Mouse (Mus musculus) MEL-GATA-1-ER (cell line): ENCODE data around the gene Gm49361.
A peak's percentile ranks its signal among the peaks of the same experiment; 100 is the strongest.
"Not testable (repeated sequence)": the region's sequence is repeated elsewhere in the genome, so short reads cannot be mapped to it uniquely, and the experiment has no call there.

Source experiments
- DNase-seq: peaks from one replicate; pipeline ENCODE4 v3.0.0-alpha.2; 2012; ENCODE audit warnings: low read depth; ENCODE audit errors: extremely low read depth

Gm49361 gene

DNA sequence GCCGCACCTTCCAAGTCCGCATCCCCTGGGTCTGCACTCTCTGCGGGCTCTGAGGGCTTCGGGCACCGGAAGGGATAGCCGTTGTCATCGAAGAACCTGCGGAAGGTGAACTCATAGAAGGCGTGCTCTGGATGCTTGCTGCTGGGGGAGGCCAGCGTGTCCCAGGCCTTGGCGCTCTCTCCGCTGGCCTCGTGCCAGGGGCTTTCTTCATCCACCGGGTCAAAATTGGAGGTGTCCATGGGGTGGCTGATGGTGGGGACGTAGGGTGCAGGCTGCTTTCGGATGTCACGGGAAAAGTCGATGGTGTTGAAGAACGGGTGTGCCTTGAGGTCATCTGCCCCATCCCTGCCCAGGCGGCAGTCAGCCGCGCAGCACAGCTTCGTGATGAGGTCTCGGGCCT is 54.6 kb downstream of the Gm49361 start:
- no peak for DNase-seq

DNA sequence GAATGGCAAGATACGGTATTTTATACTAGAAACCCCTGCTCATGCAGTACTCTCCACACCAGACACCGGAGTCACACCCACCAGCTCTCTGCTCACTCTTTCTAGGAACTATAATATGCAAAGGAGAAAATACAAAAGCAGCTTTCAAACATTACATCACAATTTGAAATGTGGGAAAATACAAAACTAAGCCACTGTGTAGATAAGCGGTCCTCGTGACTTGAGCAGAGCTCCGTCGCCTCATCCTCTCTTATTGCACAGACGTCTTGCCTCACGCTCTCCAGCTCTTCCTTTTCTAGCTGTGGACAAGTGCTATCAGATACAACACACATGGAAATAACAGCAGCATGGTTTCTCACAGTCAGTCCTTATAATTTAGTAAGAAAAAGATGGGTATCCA is 55.2 kb downstream of the Gm49361 start:
- DNase-seq: no peak

GRCm38 (mm10) chr14:57688066-57688465 is 57.8 kb downstream of the Gm49361 start:
- DNase-seq: not testable (repeated sequence)

- no peak for DNase-seq
Measured at GRCm38 (mm10) chr14:57687441-57687840, 58.5 kb downstream of the Gm49361 start.

DNA sequence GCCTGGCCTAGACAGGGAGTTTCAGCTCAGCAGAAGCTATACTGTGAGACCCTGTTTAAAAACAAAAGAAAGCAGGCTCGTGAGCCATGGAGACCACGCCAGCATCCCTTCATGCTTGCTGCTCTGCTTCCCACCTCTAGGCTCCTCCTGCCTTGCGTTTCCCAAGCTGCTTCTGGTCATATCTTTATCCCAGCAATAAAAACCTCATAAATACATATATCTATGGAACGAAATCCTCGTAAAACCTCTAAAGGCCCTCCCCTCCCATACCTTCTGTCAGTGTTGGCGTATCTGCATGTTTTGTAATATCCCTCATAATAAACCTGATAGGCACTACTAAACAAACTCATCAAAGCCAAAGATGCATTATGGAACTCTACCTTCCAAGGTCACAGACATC is 59.3 kb downstream of the Gm49361 start:
- no peak for DNase-seq

GRCm38 (mm10) chr14:57684579-57684978 is 61.3 kb downstream of the Gm49361 start:
- DNase-seq: no peak

GRCm38 (mm10) chr14:57682751-57683150 is 63.2 kb downstream of the Gm49361 start:
- DNase-seq: no peak

- peak; percentile 68 for DNase-seq
Measured at GRCm38 (mm10) chr14:57679958-57680535, 65.9 kb downstream of the Gm49361 start.

DNA sequence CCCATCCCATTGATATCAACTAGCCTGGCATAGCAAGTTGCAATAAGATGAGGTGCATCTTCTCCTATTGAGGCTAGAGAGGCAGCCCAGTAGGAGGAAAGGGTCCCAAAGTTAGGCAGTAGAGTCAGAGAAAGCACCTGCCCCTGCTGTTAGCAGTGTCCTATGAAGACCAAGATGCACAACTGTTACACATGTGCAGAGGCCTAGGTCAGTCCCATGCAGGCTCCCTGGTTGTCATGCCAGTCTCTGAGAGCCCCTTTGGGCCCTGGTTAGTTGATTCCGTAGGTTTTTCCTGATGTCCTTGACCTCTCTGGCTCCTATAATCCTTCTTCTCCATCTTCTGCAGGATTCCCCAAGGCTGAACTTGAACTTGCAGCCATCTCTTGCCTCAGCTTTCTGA is 66.4 kb downstream of the Gm49361 start:
- DNase-seq: no peak

GRCm38 (mm10) chr14:57675481-57675880 is 70.4 kb downstream of the Gm49361 start:
- DNase-seq: no peak

- no peak for DNase-seq
Measured at GRCm38 (mm10) chr14:57665628-57665950, 80.3 kb downstream of the Gm49361 start.

DNA sequence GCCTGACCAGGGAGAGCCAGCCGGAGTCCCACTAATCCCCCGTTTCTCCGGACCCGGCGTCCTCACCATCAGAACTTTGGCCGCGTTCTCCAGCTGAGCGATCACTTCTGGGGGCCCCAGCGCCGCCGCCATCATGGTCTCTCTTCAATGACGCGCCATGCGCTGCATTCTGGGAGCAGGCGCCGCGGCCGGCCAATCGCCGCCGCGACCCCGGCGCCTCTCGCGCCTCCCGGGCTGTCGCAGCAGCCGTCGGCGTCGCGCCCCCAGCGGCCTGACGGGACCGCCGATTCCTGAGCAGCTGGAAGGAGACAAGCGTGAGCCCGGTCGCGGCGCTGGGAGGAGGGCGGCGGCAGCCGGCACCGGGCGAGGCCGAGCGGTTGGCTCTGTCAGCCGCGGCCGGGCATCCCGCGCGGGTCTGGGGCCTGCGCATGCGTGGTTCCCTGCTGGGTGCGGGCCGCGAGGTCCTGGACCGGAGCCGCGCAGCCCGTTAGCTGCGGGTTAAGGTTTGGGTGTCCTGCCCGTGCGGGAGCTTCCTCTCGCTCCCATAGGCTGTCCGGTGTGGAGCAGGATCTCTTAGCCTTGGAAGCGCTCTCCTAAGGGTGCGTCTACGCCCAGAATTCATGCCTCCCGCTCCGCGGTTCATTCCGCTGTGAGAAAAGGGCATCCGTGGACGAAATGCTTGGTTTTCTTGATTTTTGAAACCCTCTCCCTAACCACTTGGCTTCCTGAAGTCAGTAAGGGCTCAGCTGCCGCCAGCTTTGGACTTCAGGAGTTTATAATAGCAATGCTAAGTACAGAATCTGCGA is 80.9 kb downstream of the Gm49361 start, which contains the start of gene Xpo4:
Xpo4 (minus strand) TSS at position 609 of the 806 bp plus-strand sequence.
- peak; percentile 36 for DNase-seq

GRCm38 (mm10) chr14:57664311-57664821 is 81.5 kb downstream of the Gm49361 start:
- DNase-seq: peak; percentile 24

DNA sequence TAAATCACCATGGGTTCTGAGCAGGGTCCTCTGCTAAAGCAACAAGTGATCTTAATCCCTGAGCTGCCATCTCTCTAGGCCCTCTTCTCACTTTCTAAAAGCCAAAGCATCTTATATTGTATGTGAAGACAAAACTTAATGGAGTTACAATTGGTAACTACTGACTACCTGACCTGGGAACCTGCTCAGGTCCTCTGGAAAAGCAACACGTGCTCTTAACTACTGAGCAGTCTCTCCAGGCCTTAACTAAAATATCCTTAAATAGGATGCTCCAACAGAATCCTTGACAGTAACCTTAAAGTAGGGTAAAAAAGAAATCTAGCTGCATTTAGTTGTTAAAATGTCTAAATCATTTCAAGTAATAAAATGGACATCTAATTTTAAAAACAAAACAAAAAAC is 82.3 kb downstream of the Gm49361 start:
- DNase-seq: no peak

- DNase-seq: no peak
Measured at GRCm38 (mm10) chr14:57658301-57658700, 87.6 kb downstream of the Gm49361 start.

DNA sequence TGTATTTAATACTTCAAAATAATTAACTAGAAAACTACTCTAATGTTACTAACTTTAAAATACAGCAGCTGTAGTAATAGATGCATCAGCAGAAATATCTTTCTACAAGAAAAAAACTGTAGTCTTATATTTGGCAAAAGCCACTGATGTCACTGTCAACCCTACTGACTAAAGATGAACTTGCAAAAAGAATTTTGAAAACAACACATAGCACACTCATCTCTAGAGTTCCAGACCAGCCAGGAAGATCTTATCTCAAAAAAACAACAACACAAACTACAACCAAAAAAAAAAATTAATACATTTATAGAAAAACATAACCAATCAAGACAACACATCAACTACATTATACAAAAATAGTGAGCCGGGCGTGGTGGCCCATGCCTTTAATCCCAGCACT is 88.4 kb downstream of the Gm49361 start:
- no peak for DNase-seq

DNA sequence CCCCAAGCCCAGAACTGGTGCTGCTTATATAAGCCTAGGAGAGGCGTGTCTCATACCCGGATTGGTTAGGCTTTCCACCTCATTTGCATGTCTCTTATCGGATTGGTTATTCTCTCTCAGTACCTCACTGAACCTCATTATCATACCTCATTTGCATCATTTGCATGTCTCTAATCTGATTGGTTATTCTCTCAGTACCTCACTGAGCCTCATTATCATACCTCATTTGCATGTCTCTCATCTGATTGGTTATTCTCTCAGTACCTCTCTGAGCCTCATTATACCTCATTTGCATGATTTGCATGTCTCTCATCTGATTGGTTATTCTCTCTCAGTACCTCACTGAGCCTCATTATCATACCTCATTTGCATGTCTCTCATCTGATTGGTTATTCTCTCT is 89.4 kb downstream of the Gm49361 start:
- DNase-seq: not testable (repeated sequence)

- DNase-seq: no peak
Measured at GRCm38 (mm10) chr14:57649501-57649900, 96.4 kb downstream of the Gm49361 start.

- no peak for DNase-seq
Measured at GRCm38 (mm10) chr14:57646155-57646554, 99.7 kb downstream of the Gm49361 start.

DNA sequence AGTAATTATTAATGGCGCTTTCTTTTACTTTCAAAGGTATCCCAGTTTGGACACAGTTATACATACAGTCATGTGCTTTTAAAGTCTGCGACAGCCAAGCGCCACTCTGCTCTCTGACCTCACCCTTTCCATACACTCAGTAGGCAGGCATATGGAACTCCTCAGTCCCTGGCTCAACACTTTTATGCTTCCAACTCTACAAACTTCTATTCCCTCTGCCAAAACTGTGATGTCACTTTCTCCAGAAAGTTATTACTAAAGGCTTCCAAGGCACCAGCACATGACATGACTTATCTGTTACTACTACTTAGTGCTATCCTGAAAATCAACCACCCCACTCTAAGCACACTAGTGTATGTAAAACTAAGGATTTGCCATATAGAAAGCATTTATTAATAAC is 106.8 kb downstream of the Gm49361 start:
- DNase-seq: no peak

GRCm38 (mm10) chr14:57634141-57634540 is 111.8 kb downstream of the Gm49361 start:
- DNase-seq: no peak

GRCm38 (mm10) chr14:57629595-57629994 is 116.3 kb downstream of the Gm49361 start:
- DNase-seq: no peak

- DNase-seq: peak; percentile 26
Measured at GRCm38 (mm10) chr14:57622934-57623333, 123.0 kb downstream of the Gm49361 start.
